Mouse (Mus musculus): ENCODE results near the gene Abcb11. TPM values are rescaled to one million over a fixed set of nuclear protein-coding genes. Genes with fewer than 3 reads are reported as not detected.

Abcb11 gene
- polyA plus RNA-seq, 1 experiment: 3.9 TPM

GRCm38 (mm10) chr2:69239315-69239714 lies 103.1 kb downstream of the Abcb11 start:
- H3K4me1 ChIP-seq (ENCODE audit: control insufficient read depth, insufficient read depth, low read length): no peaks in the 10 kb centered on the region; the same call in 1 of the 2 replicates
- no peak for TF ChIP-seq CTCF (IDR thresholded peaks at IDR 0.05; ENCODE audit: control insufficient read depth, insufficient read depth, low read length)
- H3K4me3 ChIP-seq (replicated peaks; ENCODE audit: control insufficient read depth, low read depth, low read length): no peak overlapping the region
- 86% methylated on average over 9 of the region's 9 CpGs for WGBS
- H3K27ac ChIP-seq (ENCODE audit: control insufficient read depth, insufficient read depth, low read depth, low read length, poor library complexity): no peak overlapping the region

GRCm38 (mm10) chr2:69234976-69235678 lies 107.3 kb downstream of the Abcb11 start:
- TF ChIP-seq POLR2A (IDR thresholded peaks at IDR 0.05; ENCODE audit: borderline replicate concordance, control insufficient read depth, low read depth, low read length): no peak
- no peak for TF ChIP-seq CTCF (IDR thresholded peaks at IDR 0.05; ENCODE audit: control insufficient read depth, insufficient read depth, low read length)
- Histone ChIP-seq H3K27ac (ENCODE audit: control insufficient read depth, insufficient read depth, low read depth, low read length, poor library complexity) (no peak overlapping the region), H3K4me3 (replicated peaks; ENCODE audit: control insufficient read depth, low read depth, low read length) (no peak overlapping the region), H3K4me1 (ENCODE audit: control insufficient read depth, insufficient read depth, low read length) (no peaks in the 10 kb centered on the region)
- WGBS: 85% methylated on average over 5 of the region's 5 CpGs

GRCm38 (mm10) chr2:69232101-69232500 lies 110.3 kb downstream of the Abcb11 start:
- H3K4me3 ChIP-seq (replicated peaks; ENCODE audit: control insufficient read depth, low read depth, low read length): no peak overlapping the region
- H3K4me1 ChIP-seq (ENCODE audit: control insufficient read depth, insufficient read depth, low read length): no peaks in the 10 kb centered on the region
- TF ChIP-seq POLR2A (IDR thresholded peaks at IDR 0.05; ENCODE audit: borderline replicate concordance, control insufficient read depth, low read depth, low read length) (no peak), CTCF (IDR thresholded peaks at IDR 0.05; ENCODE audit: control insufficient read depth, insufficient read depth, low read length) (no peak)
- no peak overlapping the region for H3K27ac ChIP-seq (ENCODE audit: control insufficient read depth, insufficient read depth, low read depth, low read length, poor library complexity)

GRCm38 (mm10) chr2:69230137-69230536 lies 112.3 kb downstream of the Abcb11 start:
- 69% methylated on average over 2 of the region's 2 CpGs for WGBS
- Histone ChIP-seq H3K27ac (ENCODE audit: control insufficient read depth, insufficient read depth, low read depth, low read length, poor library complexity) (no peak overlapping the region), H3K4me3 (replicated peaks; ENCODE audit: control insufficient read depth, low read depth, low read length) (no peak overlapping the region), H3K4me1 (ENCODE audit: control insufficient read depth, insufficient read depth, low read length) (no peaks in the 10 kb centered on the region)
- no peak for TF ChIP-seq CTCF (IDR thresholded peaks at IDR 0.05; ENCODE audit: control insufficient read depth, insufficient read depth, low read length)
- no peak for TF ChIP-seq POLR2A (IDR thresholded peaks at IDR 0.05; ENCODE audit: borderline replicate concordance, control insufficient read depth, low read depth, low read length)

- no peak for TF ChIP-seq CTCF (IDR thresholded peaks at IDR 0.05; ENCODE audit: control insufficient read depth, insufficient read depth, low read length)
- TF ChIP-seq POLR2A (IDR thresholded peaks at IDR 0.05; ENCODE audit: borderline replicate concordance, control insufficient read depth, low read depth, low read length): no peak
- 81% methylated on average over 6 of the region's 6 CpGs for WGBS
- no peaks in the 10 kb centered on the region for H3K4me1 ChIP-seq (ENCODE audit: control insufficient read depth, insufficient read depth, low read length)
- no peak overlapping the region for H3K27ac ChIP-seq (ENCODE audit: control insufficient read depth, insufficient read depth, low read depth, low read length, poor library complexity)
- H3K4me3 ChIP-seq (replicated peaks; ENCODE audit: control insufficient read depth, low read depth, low read length): no peak overlapping the region
These were observed 113.8 kb downstream of the Abcb11 start for GRCm38 (mm10) chr2:69228635-69229034.

GRCm38 (mm10) chr2:69226876-69227275 lies 115.5 kb downstream of the Abcb11 start:
- TF ChIP-seq POLR2A (IDR thresholded peaks at IDR 0.05; ENCODE audit: borderline replicate concordance, control insufficient read depth, low read depth, low read length): no peak
- no peak for TF ChIP-seq CTCF (IDR thresholded peaks at IDR 0.05; ENCODE audit: control insufficient read depth, insufficient read depth, low read length)
- 90% methylated on average over 9 of the region's 9 CpGs for WGBS
- Histone ChIP-seq H3K4me3 (replicated peaks; ENCODE audit: control insufficient read depth, low read depth, low read length) (no peak overlapping the region), H3K4me1 (ENCODE audit: control insufficient read depth, insufficient read depth, low read length) (no peaks in the 10 kb centered on the region), H3K27ac (ENCODE audit: control insufficient read depth, insufficient read depth, low read depth, low read length, poor library complexity) (no peak overlapping the region)

GRCm38 (mm10) chr2:69224724-69225123 lies 117.7 kb downstream of the Abcb11 start:
- 54% methylated on average over 2 of the region's 2 CpGs for WGBS
- Histone ChIP-seq H3K4me1 (ENCODE audit: control insufficient read depth, insufficient read depth, low read length) (no peaks in the 10 kb centered on the region), H3K4me3 (replicated peaks; ENCODE audit: control insufficient read depth, low read depth, low read length) (no peak overlapping the region), H3K27ac (ENCODE audit: control insufficient read depth, insufficient read depth, low read depth, low read length, poor library complexity) (no peak overlapping the region)
- no peak for TF ChIP-seq CTCF (IDR thresholded peaks at IDR 0.05; ENCODE audit: control insufficient read depth, insufficient read depth, low read length)
- no peak for TF ChIP-seq POLR2A (IDR thresholded peaks at IDR 0.05; ENCODE audit: borderline replicate concordance, control insufficient read depth, low read depth, low read length)

- Histone ChIP-seq H3K4me1 (ENCODE audit: control insufficient read depth, insufficient read depth, low read length) (no peaks in the 10 kb centered on the region), H3K27ac (ENCODE audit: control insufficient read depth, insufficient read depth, low read depth, low read length, poor library complexity) (no peak overlapping the region), H3K4me3 (replicated peaks; ENCODE audit: control insufficient read depth, low read depth, low read length) (no peak overlapping the region)
- TF ChIP-seq CTCF (IDR thresholded peaks at IDR 0.05; ENCODE audit: control insufficient read depth, insufficient read depth, low read length): no peak
- TF ChIP-seq POLR2A (IDR thresholded peaks at IDR 0.05; ENCODE audit: borderline replicate concordance, control insufficient read depth, low read depth, low read length): no peak
- 89% methylated on average over 10 of the region's 10 CpGs for WGBS
These were observed 119.6 kb downstream of the Abcb11 start for GRCm38 (mm10) chr2:69222815-69223214.

Measured in bone marrow, adult 2 months (tissue).